Mouse (Mus musculus) adrenal gland, adult 18-20 months (tissue): Measurements from ENCODE around the gene Asb18. TPM values are rescaled to one million over a fixed set of nuclear protein-coding genes. Genes with fewer than 3 reads are reported as not detected.

Source experiments
- DNase-seq, 2 experiments: peaks; one replicate each; pipeline ENCODE4 v3.0.0; 2021 to 2022; ENCODE audit warnings: low spot score in 2 of 2
- total RNA-seq, 2 experiments: library from RNA; stranded (reverse); gene quantifications; 1 replicate in 1 of 2; 2 replicates in 1 of 2; pipeline ENCODE4 v1.2.3; 2021

Gene Asb18
- total RNA-seq, 2 experiments from 2014 or later = not detected

- DNase-seq = no peak
Measured at GRCm38 (mm10) chr1:89912392-89912791, 102.1 kb downstream of the Asb18 start.

- DNase-seq = no peak
Measured at GRCm38 (mm10) chr1:89909796-89910195, 104.7 kb downstream of the Asb18 start.

- DNase-seq = no peak
Measured at GRCm38 (mm10) chr1:89902641-89903040, 111.8 kb downstream of the Asb18 start.

- no peak for DNase-seq
Measured at GRCm38 (mm10) chr1:89902236-89902635, 112.2 kb downstream of the Asb18 start.

- DNase-seq = no peak
Measured at GRCm38 (mm10) chr1:89901381-89901780, 113.1 kb downstream of the Asb18 start.

Other genes with a start within 250 kb of the Asb18 start
- not detected for gene Gbx2, start 83.5 kb downstream of the Asb18 start, total RNA-seq
- not detected for gene Iqca, start 138.7 kb upstream of the Asb18 start, total RNA-seq
- gene Ackr3, start 189.3 kb upstream of the Asb18 start, total RNA-seq = 100 to 1,000 TPM in 1 of 2 experiments, 10 to 100 TPM in 1; 60.6 to 157 TPM